Mouse (Mus musculus) gastrocnemius, postnatal 4 days (tissue): Measurements from ENCODE around the gene Invs. TPM values are rescaled to one million over a fixed set of nuclear protein-coding genes. Genes with fewer than 3 reads are reported as not detected.
A peak's percentile ranks its signal among the peaks of the same experiment; 100 is the strongest.

Experiments
- DNase-seq, 2 experiments: peaks; one replicate each; pipeline ENCODE4 v3.0.0; 2021 to 2022; ENCODE audit warnings: low spot score in 2 of 2, mixed read lengths in 2 of 2
- total RNA-seq, 2 experiments: library from RNA; stranded (reverse); gene quantifications; 2 replicates each; pipeline ENCODE4 v1.2.3; 2021

Gene Invs
- total RNA-seq, 2 experiments from 2014 or later, result 6.7 to 7.0 TPM

- DNase-seq, result no peak
Measured at GRCm38 (mm10) chr4:48428054-48428453, 148.5 kb downstream of the Invs start.

DNA sequence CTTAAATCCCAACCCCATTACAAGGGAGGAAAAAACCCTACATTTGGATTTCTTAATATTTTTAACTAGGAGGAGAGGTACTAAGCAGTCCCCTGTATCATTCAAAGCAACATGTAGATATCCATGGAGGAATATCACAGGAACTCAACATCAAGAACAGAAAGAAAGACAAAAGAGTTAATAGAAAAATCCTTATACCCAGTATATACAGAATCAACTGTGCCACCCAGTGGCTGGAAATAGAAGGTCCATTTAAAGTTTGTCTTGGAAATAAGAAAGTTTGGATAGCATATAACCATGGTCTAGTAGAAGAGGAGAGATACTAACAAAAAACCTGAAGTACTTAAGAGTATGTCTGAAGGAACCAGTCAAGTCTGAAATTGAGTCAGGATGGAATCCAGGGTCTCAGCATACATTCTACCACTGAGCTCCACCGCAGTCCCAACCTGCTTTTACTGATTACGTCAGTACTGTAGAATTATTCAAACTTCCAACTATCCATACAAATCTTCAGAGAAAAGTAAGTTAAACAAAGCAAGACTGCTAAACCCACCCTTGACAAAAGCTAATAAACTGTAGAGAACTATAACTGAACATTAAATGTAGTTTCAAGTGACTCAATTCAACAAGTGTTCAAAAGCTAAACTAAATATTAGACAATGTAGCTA lies 174.7 kb downstream of the Invs start:
- no peak for DNase-seq

DNA sequence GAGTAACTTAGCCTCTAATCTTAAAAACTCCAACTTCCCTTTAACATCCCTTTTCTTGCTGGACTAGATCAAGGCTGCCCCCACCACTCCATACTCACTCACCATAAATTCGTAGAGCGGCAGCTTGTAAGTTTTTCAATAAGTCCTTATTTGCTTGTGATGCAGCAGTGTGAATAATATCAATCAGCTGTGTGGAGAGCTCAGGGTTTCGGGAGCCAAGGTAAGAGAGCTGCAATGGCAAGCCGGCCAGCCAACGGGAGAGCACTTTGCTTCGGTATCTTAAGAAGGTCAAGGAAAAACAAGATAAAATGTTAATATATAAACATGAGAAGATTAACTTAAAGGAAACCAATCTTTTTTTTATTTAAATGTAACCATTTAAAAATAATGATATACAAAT lies 178.9 kb downstream of the Invs start:
- DNase-seq, result no peak

GRCm38 (mm10) chr4:48461060-48461459 lies 181.5 kb downstream of the Invs start:
- DNase-seq, result no peak

DNA sequence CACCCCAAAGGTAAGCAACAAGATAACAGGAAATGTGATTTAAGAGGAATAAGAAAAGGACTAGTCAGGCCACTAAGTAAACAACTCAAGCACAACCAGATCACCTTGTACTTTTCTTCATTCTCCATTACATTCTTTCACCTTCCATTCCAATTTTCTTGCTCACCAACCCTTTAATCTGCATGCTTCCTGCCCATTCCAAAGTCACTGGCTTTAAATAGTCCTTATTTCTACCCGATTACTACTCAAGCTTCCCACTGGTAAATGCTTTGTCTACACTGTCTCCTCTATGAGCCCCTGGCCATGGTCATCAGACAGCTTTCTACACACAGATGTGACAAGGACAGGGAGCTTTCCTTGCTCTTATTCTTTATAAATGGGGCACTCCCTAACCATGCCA lies 191.4 kb downstream of the Invs start:
- DNase-seq, result no peak

GRCm38 (mm10) chr4:48472052-48472791 lies 192.7 kb downstream of the Invs start:
- DNase-seq, result no peak

DNA sequence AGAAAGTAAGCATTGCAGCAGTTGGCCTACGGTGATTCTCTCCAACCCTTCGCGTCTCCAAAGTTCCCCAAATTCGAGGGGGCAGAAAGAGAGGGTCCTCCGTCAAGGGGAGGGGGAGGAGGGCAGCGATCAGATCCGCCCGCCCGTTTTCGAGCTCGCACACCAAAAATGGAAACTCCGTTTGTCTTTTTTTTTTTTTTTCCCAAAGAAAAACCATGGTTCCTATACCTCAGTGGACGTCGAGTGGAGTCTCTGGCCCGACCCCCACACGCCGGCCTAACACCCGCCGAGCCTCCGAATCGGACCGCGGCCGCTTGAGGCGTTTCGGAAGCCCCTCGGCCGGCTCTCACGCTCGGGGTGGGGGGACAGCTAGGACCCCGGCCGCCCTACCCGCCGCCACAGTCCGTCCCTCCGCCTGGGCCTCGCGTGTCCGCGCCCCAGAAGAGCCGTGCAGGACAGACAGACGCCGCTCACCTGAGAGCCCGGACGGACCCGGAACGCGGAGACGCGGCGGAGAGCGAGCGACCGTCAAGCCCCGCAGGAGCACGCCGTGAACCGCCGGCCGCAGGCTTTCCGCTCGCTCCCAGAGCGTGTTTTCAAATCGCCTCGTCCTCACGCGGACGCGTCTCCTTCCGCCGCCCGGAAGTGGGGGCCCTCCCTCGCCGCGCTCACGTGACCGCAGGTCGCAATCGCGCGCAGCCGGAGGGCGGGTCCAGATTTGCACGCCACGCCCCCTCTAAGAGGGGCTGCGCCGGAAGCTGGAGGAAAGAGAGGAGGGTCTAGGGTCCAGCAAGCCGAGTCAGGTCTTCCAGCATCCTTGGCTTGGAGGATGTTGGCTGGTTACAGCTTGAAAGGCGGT lies 193.5 kb downstream of the Invs start, which contains the start of gene Tex10:
TSS of gene Tex10 (minus strand) at position 668 of the 859 bp plus-strand sequence.
- peak; percentile 84 to 91 for DNase-seq

- no peak for DNase-seq
Measured at GRCm38 (mm10) chr4:48473651-48474011, 194.1 kb downstream of the Invs start.

DNA sequence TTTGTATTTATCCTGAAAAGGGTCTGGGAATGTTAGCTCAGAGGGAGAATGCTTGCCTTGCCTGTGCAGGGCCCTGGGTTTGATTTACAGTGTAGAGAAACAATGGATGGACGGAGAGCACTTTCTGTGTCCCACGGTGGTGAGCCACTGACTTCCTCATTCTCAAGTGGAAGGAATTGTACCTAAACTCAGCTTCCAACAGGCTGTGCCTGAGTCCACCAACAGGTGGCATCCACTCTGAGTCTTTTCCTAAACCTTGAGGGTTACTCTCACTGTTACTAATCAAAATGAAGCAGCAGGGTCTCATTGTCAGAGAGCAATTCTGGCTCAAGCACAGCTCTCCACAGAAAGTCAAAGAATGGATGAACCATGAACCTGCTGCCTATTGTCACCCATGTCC lies 201.7 kb downstream of the Invs start:
- DNase-seq, result no peak

Other genes with a start within 250 kb of the Invs start
- 1 to 10 TPM; 1.5 to 1.6 TPM for gene Nr4a3, start 234.6 kb upstream of the Invs start, total RNA-seq
- 10 to 100 TPM; 35.7 to 36.4 TPM for gene Stx17, start 154.8 kb upstream of the Invs start, total RNA-seq
- gene Erp44, start 202 bp upstream of the Invs start, total RNA-seq, result 10 to 100 TPM; 37.0 to 39.6 TPM
- 10 to 100 TPM; 15.2 to 19.3 TPM for gene Tex10, start 193.7 kb downstream of the Invs start, total RNA-seq